Mouse (Mus musculus): ENCODE measurements at regions not wholly inside any gene's neighbourhood (a gene's known extent, or its start where the extent isn't known, plus 50 kb on each side); places are given as distances from the start of the nearest gene placed in this dataset.

DNA sequence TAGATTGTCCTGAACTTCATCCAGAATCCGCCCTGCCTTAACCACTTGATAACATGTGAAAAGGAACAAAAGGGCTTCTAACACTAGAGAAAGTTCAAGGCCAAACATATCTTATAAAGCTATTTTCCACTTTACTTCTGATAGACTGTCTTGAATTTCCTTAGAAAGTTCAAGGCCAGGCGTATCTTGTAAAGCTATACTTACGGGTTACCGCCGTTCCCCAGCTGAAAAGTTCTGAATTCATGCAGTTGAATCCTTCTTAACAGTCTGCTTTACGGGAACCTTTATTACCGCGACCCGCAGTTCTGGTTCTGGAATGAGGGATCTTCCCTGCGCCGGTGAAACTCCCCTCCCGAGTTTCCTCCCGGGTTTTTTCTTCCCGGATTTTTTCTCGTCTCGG lies 492.0 kb downstream of the Gm21739 start:
- peak; percentile 11 to 52 for DNase-seq (ENCODE audit: low spot score in 2 of 2)
